Mouse (Mus musculus) kidney, adult 2 months (tissue): ENCODE measurements around the gene Mkks. TPM values are rescaled to one million over a fixed set of nuclear protein-coding genes. Genes with fewer than 3 reads are reported as not detected.

Source experiments
- DNase-seq: peaks from one replicate; pipeline ENCODE4 v3.0.0; 2021
- H3K27ac ChIP-seq: fragments of 200-500 bp; 2 replicates; pipeline ENCODE4 v1.5.1; 2012; ENCODE audit warnings: low read depth, low read length, control low read depth, inconsistent platforms; ENCODE audit not compliant: insufficient read depth
- H3K27me3 ChIP-seq: fragments of 200-500 bp; replicated peaks from 2 replicates; pipeline ENCODE4 v1.6.1; 2012; ENCODE audit warnings: mild to moderate bottlenecking, moderate library complexity, low read length, inconsistent platforms; ENCODE audit not compliant: control insufficient read depth, insufficient read depth
- H3K36me3 ChIP-seq: fragments of 200-500 bp; 2 replicates; pipeline ENCODE4 v1.6.1; 2012; ENCODE audit warnings: mild to moderate bottlenecking, moderate library complexity, low read length, inconsistent platforms; ENCODE audit not compliant: control insufficient read depth, insufficient read depth
- H3K4me1 ChIP-seq: fragments of 200-500 bp; 2 replicates; pipeline ENCODE4 v1.6.1; 2011; ENCODE audit warnings: low read length; ENCODE audit not compliant: control insufficient read depth, insufficient read depth
- H3K4me3 ChIP-seq: fragments of 200-500 bp; 2 replicates; pipeline ENCODE4 v1.5.1; 2011; ENCODE audit warnings: mild to moderate bottlenecking, low read depth, low read length, control low read depth; ENCODE audit not compliant: insufficient read depth
- CTCF ChIP-seq: fragments of 200-500 bp; conservative IDR thresholded peaks from 2 replicates; pipeline ENCODE4 v1.5.1; 2011; ENCODE audit warnings: low read depth, mild to moderate bottlenecking, control low read depth, low read length, moderate library complexity, mixed read lengths; ENCODE audit not compliant: insufficient read depth, insufficient read length
- POLR2A ChIP-seq: fragments of 200-500 bp; IDR thresholded peaks from one replicate; pipeline ENCODE4 v1.6.1; 2011; ENCODE audit warnings: low read depth, low read length, control low read depth
- WGBS: fragments of 180-500 bp; shearing (Covaris S2); methylation state at CpG from one replicate; pipeline ENCODE4 v1.1.7; 2018; 5-methylcytosine and 5-hydroxymethylcytosine counted together
- polyA plus RNA-seq: library from polyadenylated mRNA; depleted of rRNA; stranded (reverse); fragments of >200 nt; gene quantifications from 2 replicates; pipeline ENCODE4 v1.2.3, GENCODE M21; 2012

Mkks gene
- polyA plus RNA-seq, 1 experiment: 10.9 TPM

DNA sequence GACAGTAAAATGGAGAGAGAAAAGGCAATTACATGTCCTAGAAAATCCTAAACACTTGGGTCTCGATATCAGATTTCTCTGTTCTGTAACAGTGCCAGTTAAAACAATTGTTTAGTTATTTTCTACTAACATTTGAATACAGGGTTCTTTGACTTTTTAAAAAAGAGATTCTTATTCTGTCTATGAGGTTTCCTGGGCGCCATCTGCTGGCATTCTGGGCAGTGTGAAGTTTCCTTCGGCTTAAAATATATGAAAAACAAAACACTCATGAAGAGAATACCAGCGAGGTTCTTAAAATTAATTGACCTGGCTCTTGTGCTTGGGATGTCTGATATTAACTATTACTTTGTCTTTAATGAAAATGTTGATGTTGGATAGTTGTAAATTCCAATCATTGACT is 4.3 kb downstream of the Mkks start:
- peak; percentile 17 for DNase-seq
- Histone ChIP-seq H3K27ac (no peak overlapping the region), H3K36me3 (peaks cover 5% of the 10 kb centered on the region), H3K4me1 (peaks cover 6% of the 10 kb centered on the region; the same call in 1 of the 2 replicates), H3K4me3 (no peak overlapping the region), H3K27me3 (no peaks in the 10 kb centered on the region)
- WGBS: 38% methylated on average over 4 of the region's 4 CpGs
- TF ChIP-seq CTCF (peak; percentile 33), POLR2A (no peak)

DNA sequence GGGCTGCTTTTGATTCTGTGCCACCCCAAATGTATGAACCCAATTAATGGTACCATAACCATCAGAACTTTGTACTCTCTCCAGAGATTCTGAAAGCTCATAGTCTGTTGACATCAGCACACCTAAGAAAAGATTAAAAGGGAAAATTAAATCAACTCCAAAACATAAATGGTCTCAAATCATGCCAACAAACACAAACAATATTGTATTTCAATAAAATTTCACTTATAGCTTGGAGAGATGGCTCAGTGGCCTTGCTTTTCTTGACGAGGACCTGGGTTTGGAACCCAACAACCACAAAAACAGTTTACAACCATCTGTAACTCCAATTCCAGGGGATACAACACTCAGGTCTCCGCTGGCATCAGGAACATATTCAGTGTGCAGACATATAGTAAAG is 5.6 kb downstream of the Mkks start, which contains the start of gene AL731706.2:
Gene AL731706.2 (minus strand): TSS at position 101 of the 400 bp plus-strand sequence.
- TF ChIP-seq POLR2A (no peak), CTCF (no peak)
- WGBS: 97% methylated on average over 2 of the region's 2 CpGs
- no peak within 1 kb of the TSS for H3K27ac ChIP-seq
- H3K4me1 ChIP-seq: peaks cover 6% of the 10 kb centered on the region; the same call in 1 of the 2 replicates
- no peak for DNase-seq
- H3K4me3 ChIP-seq: no peak within 1 kb of the TSS
- peaks cover 12% of the 10 kb centered on the region for H3K36me3 ChIP-seq
- no peaks in the 10 kb centered on the region for H3K27me3 ChIP-seq

DNA sequence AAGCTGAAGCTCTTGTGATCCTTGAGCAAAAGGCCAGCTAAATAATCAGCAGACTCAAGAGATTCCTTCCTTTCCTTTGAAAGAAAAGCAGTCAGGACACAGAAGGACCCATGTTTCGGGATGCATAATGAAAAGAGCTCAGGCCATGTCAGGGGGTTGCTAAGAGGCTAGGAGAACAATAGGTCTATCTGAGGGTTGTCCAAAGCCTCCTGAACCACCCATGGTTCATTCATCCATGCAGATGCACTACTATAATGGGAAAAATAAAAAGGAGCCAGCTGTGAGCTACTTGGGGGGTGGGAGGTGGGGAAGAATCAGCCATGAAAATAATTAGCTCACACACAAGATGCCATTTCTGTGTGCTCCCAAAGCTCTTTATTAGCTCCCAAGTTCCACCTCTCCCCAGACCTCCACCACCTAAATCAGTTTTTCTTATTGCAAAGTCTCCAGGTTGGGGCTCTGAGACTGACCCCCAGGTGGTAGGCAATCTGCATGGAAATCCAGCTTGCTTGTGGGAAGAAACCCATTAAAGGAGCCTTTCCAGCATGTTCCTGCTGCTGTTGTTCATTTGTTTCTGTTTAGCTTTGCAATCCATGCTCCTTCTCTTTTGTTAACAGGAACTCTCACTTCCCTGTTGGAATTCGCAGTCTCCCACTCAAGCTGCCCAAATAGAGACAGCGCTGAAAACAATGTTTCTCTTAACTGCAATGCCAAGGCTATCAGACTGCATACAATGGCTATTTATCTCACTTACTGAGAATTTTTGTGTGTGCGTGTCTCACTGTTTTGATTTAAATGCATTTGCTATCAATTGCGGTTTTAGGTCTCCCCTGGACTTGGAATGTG is 36.4 kb downstream of the Mkks start:
- DNase-seq: no peak
- no peak for TF ChIP-seq CTCF
- TF ChIP-seq POLR2A: no peak
- Histone ChIP-seq H3K4me3 (no peak overlapping the region), H3K27ac (no peak overlapping the region), H3K36me3 (no peaks in the 10 kb centered on the region), H3K27me3 (no peaks in the 10 kb centered on the region), H3K4me1 (no peaks in the 10 kb centered on the region)
- WGBS: 75% methylated on average over 5 of the region's 5 CpGs

DNA sequence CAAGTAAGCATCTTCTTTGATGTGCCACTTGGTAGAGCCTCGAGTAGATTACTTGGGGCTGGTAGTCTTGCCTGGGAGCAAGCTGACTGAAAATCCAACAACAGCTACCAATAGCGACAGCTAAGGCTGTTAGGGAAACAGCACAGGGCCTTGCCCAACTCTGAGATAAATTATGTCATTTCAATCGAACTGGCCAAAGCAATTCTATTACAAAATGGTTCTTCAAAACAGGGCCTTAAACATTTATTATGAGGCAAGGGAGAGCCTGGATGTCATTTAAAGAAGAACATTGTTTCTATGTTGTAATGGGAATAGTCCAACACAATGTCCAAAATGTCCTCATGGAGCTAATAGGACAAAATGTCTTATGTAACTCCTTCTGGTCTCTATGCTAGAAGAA is 40.8 kb downstream of the Mkks start:
- 67% methylated on average over 3 of the region's 3 CpGs for WGBS
- H3K36me3 ChIP-seq: no peaks in the 10 kb centered on the region
- no peak for TF ChIP-seq POLR2A
- TF ChIP-seq CTCF: no peak
- no peak overlapping the region for H3K27ac ChIP-seq
- no peak for DNase-seq
- no peaks in the 10 kb centered on the region for H3K4me1 ChIP-seq
- no peaks in the 10 kb centered on the region; the same call in 1 of the 2 replicates for H3K27me3 ChIP-seq
- no peak overlapping the region for H3K4me3 ChIP-seq

DNA sequence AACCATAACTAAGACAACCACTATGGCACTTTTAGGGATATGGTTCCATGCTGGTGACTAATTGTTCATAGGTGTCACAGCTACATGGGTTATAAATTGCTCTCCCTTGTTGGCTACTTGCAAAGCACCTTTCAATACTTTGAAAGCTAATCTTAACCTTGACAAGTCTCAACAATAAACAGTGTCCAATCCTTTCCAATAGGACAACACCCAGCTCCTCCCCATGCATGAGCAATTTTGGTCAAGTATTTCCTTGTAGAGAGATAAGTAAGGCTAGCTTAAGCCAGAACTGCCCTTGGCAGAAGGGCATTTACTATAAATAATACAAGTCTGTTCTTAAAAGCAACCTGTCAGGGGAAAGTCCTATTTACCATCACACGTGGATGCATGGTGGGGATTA is 53.2 kb downstream of the Mkks start:
- TF ChIP-seq POLR2A (no peak), CTCF (no peak)
- no peak overlapping the region for H3K27ac ChIP-seq
- no peaks in the 10 kb centered on the region for H3K36me3 ChIP-seq
- no peaks in the 10 kb centered on the region for H3K4me1 ChIP-seq
- 30% methylated on average over 1 of the region's 1 CpGs for WGBS
- peak; percentile 3 for DNase-seq
- no peaks in the 10 kb centered on the region for H3K27me3 ChIP-seq
- H3K4me3 ChIP-seq: no peak overlapping the region

DNA sequence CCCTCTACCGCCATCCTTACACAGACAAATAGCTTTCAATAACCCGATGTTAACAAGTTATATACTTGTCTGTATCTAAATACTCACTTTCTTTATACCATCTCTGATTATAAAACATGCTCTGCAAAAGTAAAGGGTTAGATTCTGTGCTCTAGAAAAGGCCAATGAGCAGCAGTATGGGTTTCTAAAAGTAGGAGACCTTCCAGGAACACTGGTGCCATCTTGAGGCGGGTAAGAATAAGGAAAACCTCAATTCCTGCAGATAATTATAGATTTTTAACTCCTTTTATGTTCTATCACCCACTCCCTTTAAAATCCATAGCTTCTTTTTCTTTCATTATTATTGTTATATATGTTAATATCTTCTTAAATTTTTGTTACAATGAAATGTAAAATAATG is 55.3 kb downstream of the Mkks start:
- no peaks in the 10 kb centered on the region for H3K27me3 ChIP-seq
- no peak for TF ChIP-seq CTCF
- TF ChIP-seq POLR2A: no peak
- no peak for DNase-seq
- no peaks in the 10 kb centered on the region for H3K36me3 ChIP-seq
- H3K4me3 ChIP-seq: no peak overlapping the region
- no peaks in the 10 kb centered on the region for H3K4me1 ChIP-seq
- no peak overlapping the region for H3K27ac ChIP-seq
- WGBS: 77% methylated on average over 3 of the region's 3 CpGs

DNA sequence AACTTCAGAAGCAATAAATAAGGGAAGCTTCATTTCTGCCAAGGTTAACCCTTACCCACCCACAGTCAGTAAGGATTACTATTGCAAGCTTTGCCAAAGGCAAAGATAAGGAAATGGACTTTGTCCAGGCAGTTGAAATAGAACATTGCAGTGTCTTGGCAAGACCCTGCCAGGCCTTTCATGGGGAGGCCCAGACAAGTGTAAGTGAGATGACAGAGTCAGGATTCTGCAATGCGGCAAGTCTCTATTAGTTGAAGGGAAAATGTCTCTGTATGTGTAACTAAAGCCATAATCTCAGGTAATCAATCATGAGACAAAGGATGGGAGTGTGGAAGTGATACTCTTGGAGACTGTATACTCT is 56.5 kb downstream of the Mkks start:
- TF ChIP-seq POLR2A (no peak), CTCF (no peak)
- Histone ChIP-seq H3K4me3 (no peak overlapping the region), H3K27ac (no peak overlapping the region), H3K27me3 (no peaks in the 10 kb centered on the region), H3K36me3 (no peaks in the 10 kb centered on the region), H3K4me1 (no peaks in the 10 kb centered on the region)
- 79% methylated on average over 1 of the region's 1 CpGs for WGBS
- DNase-seq: no peak
